ENCODE assay signal across 8 mouse cellular contexts in the genomic region with DNA sequence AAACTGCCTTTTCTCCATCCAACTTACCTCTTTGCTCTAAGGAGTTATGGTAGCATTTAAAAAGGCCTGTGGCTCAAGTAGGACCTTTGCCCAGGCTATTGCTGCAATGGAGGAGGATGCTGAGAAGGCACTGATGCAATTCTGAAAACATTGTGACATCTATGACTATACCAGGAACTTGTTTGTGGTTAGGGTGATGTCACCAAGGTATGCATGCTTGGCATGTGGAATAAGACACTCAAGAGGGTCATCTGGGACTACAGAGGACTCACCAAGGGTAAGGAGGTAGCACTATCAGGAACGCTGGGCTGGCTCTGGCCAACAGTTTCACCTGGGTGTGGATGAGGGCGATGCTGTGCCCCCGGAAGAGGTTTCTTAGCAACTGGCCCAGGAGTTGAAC. TPM values are rescaled to one million over a fixed set of nuclear protein-coding genes. Genes with fewer than 3 reads are reported as not detected.
DNase-seq lines count a peak whose midpoint lies in the region; ATAC-seq lines count a peak whose summit lies in the region.

A gene (minus strand): TSS at position 108 of the 400 bp plus-strand sequence.

- H3K27ac ChIP-seq in embryonic facial prominence, embryonic 12.5 days: no peak within 1 kb of the TSS
- no peak within 1 kb of the TSS for H3K27ac ChIP-seq in heart, embryonic 10.5 days

- no peaks in the 10 kb centered on the region for H3K27me3 ChIP-seq in embryonic facial prominence, embryonic 12.5 days
- no peaks in the 10 kb centered on the region for H3K27me3 ChIP-seq in heart, embryonic 10.5 days (ENCODE audit: insufficient read depth, poor library complexity, severe bottlenecking)

- no peak within 1 kb of the TSS for H3K4me2 ChIP-seq in embryonic facial prominence, embryonic 12.5 days (replicated peaks)

- no peak for DNase-seq in layer of hippocampus, adult 18-20 months (ENCODE audit: low spot score in 2 of 2)
- DNase-seq in layer of hippocampus, adult 9-10 months (ENCODE audit: low spot score): no peak
- DNase-seq in heart, embryonic 10.5 days (ENCODE audit: low spot score): no peak
- DNase-seq in left cerebral cortex, adult 8-10 months (ENCODE audit: low spot score in 2 of 2): no peak
- DNase-seq in retina, embryonic 14.5 days (ENCODE audit: low spot score): no peak

- WGBS in embryonic facial prominence, embryonic 12.5 days: 80% methylated on average over 3 of the region's 3 CpGs
- 76% methylated on average over 3 of the region's 3 CpGs for WGBS in heart, embryonic 10.5 days

- ATAC-seq in embryonic facial prominence, embryonic 12.5 days (ENCODE audit: insufficient number of reproducible peaks, insufficient read depth, low FRiP score, low TSS enrichment): no peak
- no peak for ATAC-seq in megakaryocyte-erythroid progenitor cell, adult 5-6 weeks (replicated peaks; ENCODE audit: low FRiP score, low TSS enrichment, poor library complexity, severe bottlenecking)
- ATAC-seq in inflammation-experienced regulatory T-cells, adult 6 months: no peak

- H3K9ac ChIP-seq in embryonic facial prominence, embryonic 12.5 days: no peak within 1 kb of the TSS

- no peaks in the 10 kb centered on the region for H3K36me3 ChIP-seq in embryonic facial prominence, embryonic 12.5 days
- no peaks in the 10 kb centered on the region for H3K36me3 ChIP-seq in heart, embryonic 10.5 days

- no peak within 1 kb of the TSS for H3K4me3 ChIP-seq in embryonic facial prominence, embryonic 12.5 days
- no peak within 1 kb of the TSS for H3K4me3 ChIP-seq in heart, embryonic 10.5 days

- peaks cover 4% of the 10 kb centered on the region; the same call in 1 of the 2 replicates for H3K4me1 ChIP-seq in embryonic facial prominence, embryonic 12.5 days
- no peaks in the 10 kb centered on the region for H3K4me1 ChIP-seq in heart, embryonic 10.5 days

- no peaks in the 10 kb centered on the region for H3K9me3 ChIP-seq in embryonic facial prominence, embryonic 12.5 days
- no peaks in the 10 kb centered on the region for H3K9me3 ChIP-seq in heart, embryonic 10.5 days

RNA-seq across cellular contexts. Expression of the gene that starts here (rescaled TPM):
- total RNA-seq in layer of hippocampus, adult 18-20 months (2021): 100 to 1,000 TPM; 177 to 178 TPM
- 50.0 and 52.4 TPM in 2 replicates for polyA plus RNA-seq in embryonic facial prominence, embryonic 12.5 days (2016; fragmentation: Nextera tagmentation; extraction: Ambion mirVana)
- 31.1 and 31.4 TPM in 2 replicates for polyA plus RNA-seq in heart, embryonic 10.5 days (2016; fragmentation: Nextera tagmentation; extraction: Ambion mirVana)
- 100 to 1,000 TPM; 180 to 209 (median 196) TPM for total RNA-seq in left cerebral cortex, adult 8-10 months (2022)
- total RNA-seq in megakaryocyte-erythroid progenitor cell, adult 5-6 weeks (2014; fragmentation: Nextera tagmentation): 12.0 and 14.0 TPM in 2 replicates
- 19.0 and 27.8 TPM in 2 replicates for total RNA-seq in megakaryocyte-erythroid progenitor cell, adult 5-6 weeks (2017)
- polyA plus RNA-seq in inflammation-experienced regulatory T-cells, adult 6 months (2017; shearing (Covaris generic)): 1 to 10 TPM; 6.3 to 8.1 (median 6.9) TPM

Comparison
In these comparisons a context has a peak if more than half of its experiments do, and no peak if none do; other contexts are left out.
1. RNA of the gene that starts here (total RNA-seq): 180 to 209 TPM in left cerebral cortex, adult 8-10 months and 177 to 178 TPM in layer of hippocampus, adult 18-20 months; 12.0 to 27.8 TPM in megakaryocyte-erythroid progenitor cell, adult 5-6 weeks; every median in the first group is over 4 times any median in the second.